Mouse (Mus musculus) cerebellum, postnatal 14 days (tissue): ENCODE data around the gene Nfe2l1.
"Not testable (repeated sequence)": the region's sequence is repeated elsewhere in the genome, so short reads cannot be mapped to it uniquely, and the experiment has no call there.

Source experiments
- DNase-seq, 2 experiments: peaks; one replicate each; pipeline ENCODE4 v3.0.0; 2021; ENCODE audit warnings: mixed read lengths in 2 of 2

Gene Nfe2l1

GRCm38 (mm10) chr11:96829813-96830538, at the start of gene Nfe2l1:
TSS of gene Nfe2l1 (minus strand) at chr11:96829968.
- DNase-seq: peak; percentile 98

- DNase-seq: no peak
These were observed 49.6 kb upstream of the Nfe2l1 start for GRCm38 (mm10) chr11:96879359-96879758.

- no peak for DNase-seq
These were observed 48.9 kb upstream of the Nfe2l1 start for GRCm38 (mm10) chr11:96878715-96879114.

- DNase-seq: no peak
These were observed 47.3 kb upstream of the Nfe2l1 start for GRCm38 (mm10) chr11:96877071-96877470.

- DNase-seq: peak in 1 of 2 experiments; percentile 35
These were observed 46.7 kb upstream of the Nfe2l1 start for GRCm38 (mm10) chr11:96876300-96877040.

- DNase-seq: peak; percentile 81 to 85
These were observed 46.0 kb upstream of the Nfe2l1 start for GRCm38 (mm10) chr11:96875745-96876144.

- DNase-seq: no peak
These were observed 45.5 kb upstream of the Nfe2l1 start for GRCm38 (mm10) chr11:96875270-96875669.

GRCm38 (mm10) chr11:96873601-96874140, 43.9 kb upstream of the Nfe2l1 start:
- DNase-seq: no peak

GRCm38 (mm10) chr11:96872441-96873379, 42.9 kb upstream of the Nfe2l1 start:
- DNase-seq: peak in 1 of 2 experiments; percentile 40

- peak; percentile 87 to 88 for DNase-seq
These were observed 37.4 kb upstream of the Nfe2l1 start for GRCm38 (mm10) chr11:96867149-96867548.

GRCm38 (mm10) chr11:96863206-96863995, 33.6 kb upstream of the Nfe2l1 start:
- DNase-seq: peak; percentile 76 to 84

- DNase-seq: peak in 1 of 2 experiments; percentile 41
These were observed 32.8 kb upstream of the Nfe2l1 start for GRCm38 (mm10) chr11:96862534-96862933.

- DNase-seq: peak; percentile 99
These were observed 32.1 kb upstream of the Nfe2l1 start for GRCm38 (mm10) chr11:96861878-96862289.

- peak in 1 of 2 experiments; percentile 65 for DNase-seq
These were observed 31.7 kb upstream of the Nfe2l1 start for GRCm38 (mm10) chr11:96861446-96861845.

- peak; percentile 96 to 99 for DNase-seq
These were observed 30.8 kb upstream of the Nfe2l1 start for GRCm38 (mm10) chr11:96860564-96860963.

- DNase-seq: no peak
These were observed 29.9 kb upstream of the Nfe2l1 start for GRCm38 (mm10) chr11:96859635-96860034.

- no peak for DNase-seq
These were observed 27.7 kb upstream of the Nfe2l1 start for GRCm38 (mm10) chr11:96857446-96857845.

- no peak for DNase-seq
These were observed 20.1 kb upstream of the Nfe2l1 start, which contains the start of gene Copz2 for GRCm38 (mm10) chr11:96849681-96850467. TSS of gene Copz2 (plus strand) at chr11:96849870.

GRCm38 (mm10) chr11:96849145-96849544, 19.4 kb upstream of the Nfe2l1 start:
- not testable (repeated sequence) for DNase-seq

- DNase-seq: no peak
These were observed 18.9 kb upstream of the Nfe2l1 start for GRCm38 (mm10) chr11:96848694-96849093.

- DNase-seq: no peak
These were observed 17.5 kb upstream of the Nfe2l1 start for GRCm38 (mm10) chr11:96847240-96847639.
